Mouse (Mus musculus) liver, embryonic 15.5 days (tissue): ENCODE results near the gene Slc12a3. TPM values are rescaled to one million over a fixed set of nuclear protein-coding genes. Genes with fewer than 3 reads are reported as not detected.

Experiments
- ATAC-seq: fragments of 200-750 bp; cut with Nextera tagmentation; 2 replicates; pipeline ENCODE4 v1.8.0; 2017; ENCODE audit warnings: moderate number of reproducible peaks, mild to moderate bottlenecking, moderate library complexity; ENCODE audit not compliant: insufficient read depth
- H3K27ac ChIP-seq: fragments of 300-500 bp; sonication (generic); replicated peaks from 2 replicates; pipeline ENCODE4 v1.5.1; 2015; ENCODE audit warnings: mild to moderate bottlenecking, inconsistent platforms
- H3K27me3 ChIP-seq: fragments of 300-500 bp; sonication (generic); 2 replicates; pipeline ENCODE4 v1.6.1; 2015; ENCODE audit warnings: mild to moderate bottlenecking, inconsistent platforms
- H3K36me3 ChIP-seq: fragments of 300-500 bp; sonication (generic); replicated peaks from 2 replicates; pipeline ENCODE4 v1.6.1; 2015; ENCODE audit warnings: moderate library complexity, mild to moderate bottlenecking, inconsistent platforms
- H3K4me1 ChIP-seq: fragments of 300-500 bp; sonication (generic); replicated peaks from 2 replicates; pipeline ENCODE4 v1.6.1; 2015; ENCODE audit warnings: inconsistent platforms
- H3K4me2 ChIP-seq: fragments of 300-500 bp; sonication (generic); 2 replicates; pipeline ENCODE4 v1.6.1; 2015; ENCODE audit warnings: moderate library complexity, mild to moderate bottlenecking, inconsistent platforms
- H3K4me3 ChIP-seq: fragments of 300-500 bp; sonication (generic); replicated peaks from 2 replicates; pipeline ENCODE4 v1.5.1; 2015; ENCODE audit warnings: mild to moderate bottlenecking, inconsistent platforms
- H3K9ac ChIP-seq: fragments of 300-500 bp; sonication (generic); 2 replicates; pipeline ENCODE4 v1.6.1; 2015; ENCODE audit warnings: moderate library complexity, mild to moderate bottlenecking, inconsistent platforms
- H3K9me3 ChIP-seq: fragments of 300-500 bp; sonication (generic); replicated peaks from 2 replicates; pipeline ENCODE4 v1.6.1; 2016; ENCODE audit warnings: inconsistent platforms
- WGBS: fragments of 180-500 bp; shearing (Covaris S2); methylation state at CpG from one replicate; pipeline ENCODE4 v1.1.7; 2015; ENCODE audit warnings: mixed read lengths; ENCODE audit not compliant: insufficient replicate concordance; 5-methylcytosine and 5-hydroxymethylcytosine counted together
- polyA plus RNA-seq: library from polyadenylated mRNA; unstranded; fragments of >200 nt; fragmentation: Nextera tagmentation; extraction: Ambion mirVana; gene quantifications from 2 replicates; pipeline ENCODE4 v1.2.1, GENCODE M21; 2015

Gene Slc12a3
- polyA plus RNA-seq, 1 experiment from 2014 or later = 0.15 TPM

GRCm38 (mm10) chr8:94387027-94387684 is 58.2 kb downstream of the Slc12a3 start:
- H3K4me1 ChIP-seq = peaks cover 49% of the 10 kb centered on the region
- H3K27me3 ChIP-seq = no peaks in the 10 kb centered on the region
- H3K27ac ChIP-seq = peak overlapping the region; percentile 97
- under 1% methylated on average over 25 of the region's 25 CpGs for WGBS
- H3K4me3 ChIP-seq = peak overlapping the region; percentile 94
- peak overlapping the region; percentile 98 for H3K9ac ChIP-seq
- H3K36me3 ChIP-seq = peaks cover 37% of the 10 kb centered on the region
- peak overlapping the region; percentile 96 for H3K4me2 ChIP-seq
- ATAC-seq = peak; percentile 80
- H3K9me3 ChIP-seq = no peaks in the 10 kb centered on the region

GRCm38 (mm10) chr8:94387785-94388184 is 58.8 kb downstream of the Slc12a3 start:
- peaks cover 55% of the 10 kb centered on the region for H3K4me1 ChIP-seq
- peak overlapping the region; percentile 96 for H3K4me2 ChIP-seq
- H3K36me3 ChIP-seq = peaks cover 43% of the 10 kb centered on the region
- H3K27ac ChIP-seq = peak overlapping the region; percentile 97
- H3K9me3 ChIP-seq = no peaks in the 10 kb centered on the region
- H3K27me3 ChIP-seq = no peaks in the 10 kb centered on the region
- WGBS = 33% methylated on average over 6 of the region's 6 CpGs
- H3K9ac ChIP-seq = peak overlapping the region; percentile 98
- peak overlapping the region; percentile 94 for H3K4me3 ChIP-seq
- no peak for ATAC-seq

- Histone ChIP-seq H3K4me1 (peaks cover 43% of the 10 kb centered on the region), H3K9ac (no peak overlapping the region), H3K4me2 (no peak overlapping the region), H3K36me3 (peaks cover 59% of the 10 kb centered on the region), H3K4me3 (no peak overlapping the region), H3K27me3 (no peaks in the 10 kb centered on the region), H3K9me3 (no peaks in the 10 kb centered on the region), H3K27ac (no peak overlapping the region; the same call in 1 of the 2 replicates)
- 84% methylated on average over 6 of the region's 6 CpGs for WGBS
- no peak for ATAC-seq
These were observed 60.5 kb downstream of the Slc12a3 start for GRCm38 (mm10) chr8:94389531-94389930.

DNA sequence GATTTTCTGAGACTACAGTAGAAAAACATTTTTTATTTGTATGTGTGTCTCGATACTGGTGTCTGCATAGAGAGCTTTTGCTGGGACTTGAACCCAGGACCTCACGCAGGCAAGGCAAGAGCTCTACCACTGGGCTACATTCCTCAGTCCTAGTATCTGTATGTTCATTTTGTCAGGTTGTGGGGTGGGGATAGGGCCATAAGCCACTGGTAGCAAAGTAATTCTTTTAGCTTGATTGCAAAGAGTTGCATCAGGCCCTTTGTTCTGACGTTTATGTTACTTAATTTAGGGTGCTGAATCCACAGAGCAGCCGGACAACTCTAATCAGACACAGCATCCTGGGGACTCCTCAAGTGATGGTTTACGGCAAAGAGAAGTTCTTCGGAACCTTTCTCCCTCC is 61.4 kb downstream of the Slc12a3 start:
- peaks cover 34% of the 10 kb centered on the region for H3K4me1 ChIP-seq
- no peak overlapping the region for H3K27ac ChIP-seq
- no peak for ATAC-seq
- H3K27me3 ChIP-seq = no peaks in the 10 kb centered on the region
- H3K4me3 ChIP-seq = no peak overlapping the region
- WGBS = 85% methylated on average over 6 of the region's 6 CpGs
- H3K9ac ChIP-seq = no peak overlapping the region
- H3K9me3 ChIP-seq = no peaks in the 10 kb centered on the region
- peaks cover 68% of the 10 kb centered on the region for H3K36me3 ChIP-seq
- H3K4me2 ChIP-seq = no peak overlapping the region

DNA sequence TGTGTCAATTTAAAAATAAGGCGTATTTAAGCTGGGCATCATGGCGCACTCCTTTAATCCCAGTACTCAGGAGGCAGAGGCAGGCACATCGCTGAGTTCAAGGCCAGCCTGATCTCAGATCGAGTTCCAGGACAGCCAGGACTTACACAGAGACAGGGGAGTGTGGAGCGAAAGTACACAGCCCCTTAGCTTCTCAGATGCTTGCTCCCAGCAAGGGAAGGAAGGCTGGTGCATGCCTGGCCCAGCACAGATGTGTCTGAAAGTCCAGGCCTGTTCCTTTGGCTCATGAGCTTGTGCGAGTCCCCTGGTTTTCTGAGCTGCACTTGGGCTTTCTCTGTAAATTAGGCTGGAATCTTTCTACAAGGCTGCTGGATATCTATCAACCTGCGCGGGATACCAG is 61.9 kb downstream of the Slc12a3 start:
- 92% methylated on average over 8 of the region's 8 CpGs for WGBS
- Histone ChIP-seq H3K9ac (no peak overlapping the region), H3K36me3 (peaks cover 73% of the 10 kb centered on the region), H3K27me3 (no peaks in the 10 kb centered on the region), H3K9me3 (no peaks in the 10 kb centered on the region), H3K4me1 (peaks cover 29% of the 10 kb centered on the region), H3K4me2 (no peak overlapping the region), H3K4me3 (no peak overlapping the region), H3K27ac (no peak overlapping the region)
- no peak for ATAC-seq

- ATAC-seq = no peak
- no peaks in the 10 kb centered on the region for H3K9me3 ChIP-seq
- H3K4me3 ChIP-seq = no peak overlapping the region
- H3K27me3 ChIP-seq = no peaks in the 10 kb centered on the region
- H3K4me1 ChIP-seq = peaks cover 28% of the 10 kb centered on the region
- peaks cover 85% of the 10 kb centered on the region for H3K36me3 ChIP-seq
- 83% methylated on average over 12 of the region's 12 CpGs for WGBS
- H3K9ac ChIP-seq = no peak overlapping the region
- no peak overlapping the region for H3K27ac ChIP-seq
- no peak overlapping the region for H3K4me2 ChIP-seq
These were observed 63.1 kb downstream of the Slc12a3 start for GRCm38 (mm10) chr8:94392147-94392546.

- no peak overlapping the region for H3K4me3 ChIP-seq
- no peak for ATAC-seq
- H3K36me3 ChIP-seq = peaks cover 90% of the 10 kb centered on the region
- H3K4me1 ChIP-seq = peaks cover 27% of the 10 kb centered on the region
- no peak overlapping the region for H3K27ac ChIP-seq
- 60% methylated on average over 6 of the region's 6 CpGs for WGBS
- no peak overlapping the region for H3K9ac ChIP-seq
- H3K27me3 ChIP-seq = no peaks in the 10 kb centered on the region
- no peaks in the 10 kb centered on the region for H3K9me3 ChIP-seq
- H3K4me2 ChIP-seq = no peak overlapping the region
These were observed 63.6 kb downstream of the Slc12a3 start for GRCm38 (mm10) chr8:94392648-94393047.

DNA sequence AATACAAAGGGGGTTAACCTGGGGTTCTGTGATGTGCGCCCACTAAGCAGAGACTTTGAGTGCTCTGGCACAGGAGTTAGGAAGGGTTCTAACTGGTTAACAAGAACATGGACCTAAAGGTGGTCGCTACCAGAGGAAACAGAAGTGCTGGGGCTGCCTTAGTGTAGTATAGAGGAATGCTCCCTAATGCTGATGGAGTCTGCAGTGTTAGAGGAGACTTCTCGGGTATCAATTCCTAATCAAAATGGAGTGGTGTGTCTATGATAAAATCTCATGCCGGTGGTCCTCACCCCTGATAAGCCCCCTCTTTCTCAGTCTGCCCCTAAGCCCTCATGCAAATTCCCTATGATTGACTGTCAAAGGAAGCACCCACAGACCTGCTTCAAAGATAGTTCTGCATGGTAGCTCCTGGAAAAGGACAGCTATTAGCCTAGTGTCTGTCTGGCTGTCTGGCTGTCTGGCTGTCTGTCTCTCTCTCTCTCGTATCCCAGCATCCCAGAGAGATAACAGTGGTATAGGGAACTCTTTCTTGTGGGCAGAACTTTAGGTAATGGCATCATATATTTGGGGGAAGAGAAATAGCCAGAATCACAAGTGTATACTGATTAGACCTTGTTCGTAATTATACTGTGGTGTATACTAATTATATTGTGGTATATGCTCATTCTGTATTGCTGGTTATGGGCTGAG is 67.0 kb downstream of the Slc12a3 start:
- H3K27me3 ChIP-seq = no peaks in the 10 kb centered on the region
- no peak overlapping the region for H3K27ac ChIP-seq
- H3K4me2 ChIP-seq = no peak overlapping the region
- H3K36me3 ChIP-seq = peaks cover 82% of the 10 kb centered on the region
- no peak overlapping the region for H3K4me3 ChIP-seq
- H3K9ac ChIP-seq = no peak overlapping the region
- H3K9me3 ChIP-seq = no peaks in the 10 kb centered on the region
- no peak for ATAC-seq
- peaks cover 15% of the 10 kb centered on the region; the same call in 1 of the 2 replicates for H3K4me1 ChIP-seq
- 79% methylated on average over 6 of the region's 6 CpGs for WGBS

DNA sequence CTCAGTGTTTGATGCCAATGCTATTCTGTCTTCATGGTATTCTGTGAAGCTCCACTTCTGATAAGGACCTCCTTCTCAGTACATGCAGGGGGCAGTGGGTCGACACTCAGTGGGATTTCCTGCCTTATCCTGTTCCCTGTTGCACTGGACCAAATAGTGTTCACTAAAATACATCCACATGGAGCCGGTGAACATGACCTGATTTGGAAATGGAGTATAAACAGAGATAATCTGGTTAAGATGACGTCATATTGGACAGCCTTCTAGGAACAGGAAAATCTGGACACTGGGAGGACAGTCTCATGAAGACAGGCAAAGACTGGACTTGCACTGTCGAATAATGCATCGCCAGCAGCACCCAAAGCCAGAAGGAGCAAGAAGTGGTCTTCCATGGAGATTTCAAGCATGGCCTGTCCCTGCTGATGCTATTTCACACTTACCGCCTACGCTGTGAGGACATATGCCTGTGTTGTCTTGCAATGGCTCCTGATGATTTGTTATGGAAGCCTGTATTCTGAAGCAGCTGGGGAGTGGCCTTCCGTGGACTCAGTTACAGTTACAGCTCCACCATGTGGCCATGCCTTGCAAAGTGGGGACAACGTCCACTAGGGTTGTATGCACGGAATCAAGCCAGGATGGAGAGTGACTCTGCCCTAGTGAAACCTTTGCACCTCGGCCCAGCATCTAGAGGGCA is 68.1 kb downstream of the Slc12a3 start:
- ATAC-seq = peak; percentile 43; the same call in 1 of the 2 replicates
- no peak overlapping the region for H3K4me3 ChIP-seq
- no peak overlapping the region for H3K4me2 ChIP-seq
- H3K9ac ChIP-seq = no peak overlapping the region
- no peaks in the 10 kb centered on the region for H3K27me3 ChIP-seq
- 58% methylated on average over 11 of the region's 11 CpGs for WGBS
- peaks cover 8% of the 10 kb centered on the region; the same call in 1 of the 2 replicates for H3K4me1 ChIP-seq
- peaks cover 71% of the 10 kb centered on the region for H3K36me3 ChIP-seq
- H3K9me3 ChIP-seq = no peaks in the 10 kb centered on the region
- H3K27ac ChIP-seq = no peak overlapping the region

DNA sequence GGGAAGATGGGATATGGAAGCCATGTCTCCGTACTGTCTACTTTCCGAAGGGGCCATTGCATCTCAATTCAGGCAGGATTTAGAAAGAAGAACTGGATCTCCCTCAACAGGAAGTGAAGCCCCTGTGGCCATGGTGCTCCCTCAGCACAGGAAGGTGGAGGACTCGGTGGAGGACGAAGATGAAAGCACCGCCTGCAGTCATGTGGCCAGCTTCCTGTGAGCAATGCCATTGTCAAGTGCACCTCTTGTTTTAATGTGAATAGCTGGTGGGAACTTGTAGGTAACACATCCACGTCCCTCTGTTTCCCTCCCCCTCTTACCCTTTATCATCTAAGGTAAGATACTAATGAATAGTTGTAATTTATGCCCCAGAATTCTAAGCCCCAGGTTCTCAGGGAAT is 69.6 kb downstream of the Slc12a3 start:
- no peak overlapping the region for H3K27ac ChIP-seq
- H3K9me3 ChIP-seq = no peaks in the 10 kb centered on the region
- 61% methylated on average over 6 of the region's 6 CpGs for WGBS
- H3K4me1 ChIP-seq = no peaks in the 10 kb centered on the region
- no peak overlapping the region for H3K4me3 ChIP-seq
- no peak overlapping the region for H3K9ac ChIP-seq
- H3K4me2 ChIP-seq = no peak overlapping the region
- peaks cover 58% of the 10 kb centered on the region for H3K36me3 ChIP-seq
- no peaks in the 10 kb centered on the region for H3K27me3 ChIP-seq
- ATAC-seq = no peak

DNA sequence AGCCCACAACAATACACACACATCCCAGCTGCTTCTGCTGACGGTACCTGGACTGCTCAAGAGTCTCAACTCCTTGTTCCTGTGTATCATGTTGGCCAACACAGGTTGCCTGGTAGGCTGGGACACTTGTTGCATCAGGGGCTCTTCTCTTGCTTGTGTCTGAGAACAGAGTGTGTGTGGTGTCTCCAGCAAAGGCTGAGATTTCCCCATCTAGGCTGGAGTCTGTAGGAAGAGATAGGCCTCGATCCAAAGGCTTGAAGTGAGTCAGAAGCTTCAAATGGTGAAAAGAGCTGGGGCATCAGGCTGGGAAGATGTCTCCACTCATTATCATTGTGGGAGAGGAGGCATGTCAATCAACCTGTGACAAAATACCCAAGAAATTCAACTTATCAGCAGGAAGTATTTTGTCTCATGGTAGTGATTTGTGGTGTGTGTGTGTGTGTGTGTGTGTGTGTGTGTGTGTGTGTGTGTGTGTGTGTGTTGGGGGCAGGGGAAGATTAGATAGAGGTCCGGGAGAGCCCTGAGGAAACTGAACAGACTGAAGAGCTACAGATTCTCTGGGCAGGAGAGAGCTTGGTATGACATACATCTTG is 70.5 kb downstream of the Slc12a3 start:
- H3K4me3 ChIP-seq = no peak overlapping the region

More for the DNA sequence above, 70.5 kb downstream of the Slc12a3 start:
- Histone ChIP-seq H3K27ac (no peak overlapping the region), H3K4me1 (no peaks in the 10 kb centered on the region), H3K9me3 (no peaks in the 10 kb centered on the region), H3K4me2 (no peak overlapping the region), H3K27me3 (no peaks in the 10 kb centered on the region), H3K9ac (no peak overlapping the region), H3K36me3 (peaks cover 49% of the 10 kb centered on the region)
- ATAC-seq = no peak
- WGBS = 37% methylated on average over 3 of the region's 3 CpGs
